Mouse (Mus musculus) thymus, postnatal 14 days (tissue): ENCODE data around the gene Cbx6.
"Not testable (repeated sequence)": the region's sequence is repeated elsewhere in the genome, so short reads cannot be mapped to it uniquely, and the experiment has no call there.

Source experiments
- DNase-seq: peaks from one replicate; pipeline ENCODE4 v3.0.0; 2021

Cbx6 gene

GRCm38 (mm10) chr15:79829431-79829830 lies 5.1 kb downstream of the Cbx6 start:
- DNase-seq, result no peak

- peak; percentile 44 for DNase-seq
Observed at GRCm38 (mm10) chr15:79828366-79829035, 6.0 kb downstream of the Cbx6 start.

- DNase-seq, result no peak
Observed at GRCm38 (mm10) chr15:79827778-79828210, 6.7 kb downstream of the Cbx6 start.

- no peak for DNase-seq
Observed at GRCm38 (mm10) chr15:79827061-79827777, 7.3 kb downstream of the Cbx6 start.

GRCm38 (mm10) chr15:79826221-79826935 lies 8.1 kb downstream of the Cbx6 start:
- no peak for DNase-seq

GRCm38 (mm10) chr15:79825146-79825825 lies 9.2 kb downstream of the Cbx6 start:
- DNase-seq, result peak; percentile 36

- no peak for DNase-seq
Observed at GRCm38 (mm10) chr15:79823588-79824280, 10.8 kb downstream of the Cbx6 start.

- no peak for DNase-seq
Observed at GRCm38 (mm10) chr15:79822265-79823199, 12.0 kb downstream of the Cbx6 start.

- no peak for DNase-seq
Observed at GRCm38 (mm10) chr15:79818325-79818724, 16.2 kb downstream of the Cbx6 start.

- DNase-seq, result no peak
Observed at GRCm38 (mm10) chr15:79813666-79814258, 20.7 kb downstream of the Cbx6 start.

GRCm38 (mm10) chr15:79812840-79813239 lies 21.6 kb downstream of the Cbx6 start:
- DNase-seq, result not testable (repeated sequence)

GRCm38 (mm10) chr15:79810997-79811396 lies 23.5 kb downstream of the Cbx6 start:
- DNase-seq, result no peak

GRCm38 (mm10) chr15:79810061-79810460 lies 24.4 kb downstream of the Cbx6 start:
- no peak for DNase-seq

GRCm38 (mm10) chr15:79808658-79809057 lies 25.8 kb downstream of the Cbx6 start:
- no peak for DNase-seq

- peak; percentile 66 for DNase-seq
Observed at GRCm38 (mm10) chr15:79808114-79808513, 26.4 kb downstream of the Cbx6 start.

GRCm38 (mm10) chr15:79807050-79807449 lies 27.4 kb downstream of the Cbx6 start:
- DNase-seq, result no peak

GRCm38 (mm10) chr15:79805246-79805645 lies 29.2 kb downstream of the Cbx6 start:
- DNase-seq, result no peak

GRCm38 (mm10) chr15:79804352-79805071 lies 30.0 kb downstream of the Cbx6 start, which contains the start of gene Nptxr:
Gene Nptxr, minus strand, starts transcription at chr15:79804766.
- peak; percentile 18 for DNase-seq

- DNase-seq, result peak; percentile 31
Observed at GRCm38 (mm10) chr15:79803533-79804351, 30.7 kb downstream of the Cbx6 start.
